Mouse (Mus musculus) midbrain, embryonic 13.5 days (tissue): Measurements from ENCODE around the gene Opn3. TPM values are rescaled to one million over a fixed set of nuclear protein-coding genes. Genes with fewer than 3 reads are reported as not detected.
A peak's percentile ranks its signal among the peaks of the same experiment; 100 is the strongest.

Source experiments
- ATAC-seq: fragments of 200-750 bp; cut with Nextera tagmentation; 2 replicates; pipeline ENCODE4 v1.8.0; 2017; ENCODE audit warnings: mild to moderate bottlenecking, moderate TSS enrichment, moderate library complexity
- H3K27ac ChIP-seq: fragments of 300-500 bp; sonication (generic); 2 replicates; pipeline ENCODE4 v1.5.1; 2015; ENCODE audit warnings: inconsistent platforms, mild to moderate bottlenecking, moderate library complexity
- H3K27me3 ChIP-seq: fragments of 300-500 bp; sonication (generic); 2 replicates; pipeline ENCODE4 v1.6.1; 2015; ENCODE audit warnings: mild to moderate bottlenecking, inconsistent platforms
- H3K36me3 ChIP-seq: fragments of 300-500 bp; sonication (generic); 2 replicates; pipeline ENCODE4 v1.6.1; 2015; ENCODE audit warnings: mild to moderate bottlenecking, inconsistent platforms
- H3K4me1 ChIP-seq: fragments of 300-500 bp; sonication (generic); replicated peaks from 2 replicates; pipeline ENCODE4 v1.6.1; 2015; ENCODE audit warnings: inconsistent platforms
- H3K4me2 ChIP-seq: fragments of 300-500 bp; sonication (generic); replicated peaks from 2 replicates; pipeline ENCODE4 v1.6.1; 2015; ENCODE audit warnings: moderate library complexity, mild to moderate bottlenecking, inconsistent platforms
- H3K4me3 ChIP-seq: fragments of 300-500 bp; sonication (generic); replicated peaks from 2 replicates; pipeline ENCODE4 v1.5.1; 2015; ENCODE audit warnings: mild to moderate bottlenecking, inconsistent platforms
- H3K9ac ChIP-seq: fragments of 300-500 bp; sonication (generic); replicated peaks from 2 replicates; pipeline ENCODE4 v1.6.1; 2015; ENCODE audit warnings: mild to moderate bottlenecking, inconsistent platforms
- H3K9me3 ChIP-seq: fragments of 300-500 bp; sonication (generic); 2 replicates; pipeline ENCODE4 v1.6.1; 2016; ENCODE audit warnings: mild to moderate bottlenecking, inconsistent platforms
- WGBS: fragments of 180-500 bp; shearing (Covaris S2); methylation state at CpG from one replicate; pipeline ENCODE4 v1.1.7; 2015; 5-methylcytosine and 5-hydroxymethylcytosine counted together
- polyA plus RNA-seq: library from polyadenylated mRNA; unstranded; fragments of >200 nt; fragmentation: Nextera tagmentation; extraction: Ambion mirVana; gene quantifications from 2 replicates; pipeline ENCODE4 v1.2.1, GENCODE M21; 2015

Opn3 gene
- polyA plus RNA-seq, 1 experiment from 2014 or later: 6.9 TPM

- Histone ChIP-seq H3K4me3 (no peak overlapping the region), H3K27me3 (no peaks in the 10 kb centered on the region), H3K9ac (no peak overlapping the region), H3K4me2 (no peak overlapping the region), H3K36me3 (no peaks in the 10 kb centered on the region), H3K4me1 (0 out of 2 replicates have a peak, but pooled peaks cover 3% of the 10 kb centered on the region), H3K27ac (no peak overlapping the region), H3K9me3 (no peaks in the 10 kb centered on the region)
- ATAC-seq: no peak
- 80% methylated on average over 5 of the region's 5 CpGs for WGBS
Measured at GRCm38 (mm10) chr1:175643496-175644265, 48.9 kb downstream of the Opn3 start.

GRCm38 (mm10) chr1:175640435-175641150, 52.0 kb downstream of the Opn3 start:
- Histone ChIP-seq H3K9ac (no peak overlapping the region), H3K9me3 (no peaks in the 10 kb centered on the region), H3K27ac (no peak overlapping the region), H3K4me1 (0 out of 2 replicates have a peak, but pooled peaks cover 3% of the 10 kb centered on the region), H3K36me3 (no peaks in the 10 kb centered on the region), H3K4me2 (no peak overlapping the region), H3K27me3 (no peaks in the 10 kb centered on the region), H3K4me3 (no peak overlapping the region)
- WGBS: 84% methylated on average over 6 of the region's 6 CpGs
- ATAC-seq: no peak

GRCm38 (mm10) chr1:175639072-175639471, 53.5 kb downstream of the Opn3 start:
- Histone ChIP-seq H3K4me3 (no peak overlapping the region), H3K27me3 (no peaks in the 10 kb centered on the region), H3K27ac (no peak overlapping the region), H3K9me3 (no peaks in the 10 kb centered on the region), H3K9ac (no peak overlapping the region), H3K4me1 (0 out of 2 replicates have a peak, but pooled peaks cover 3% of the 10 kb centered on the region), H3K4me2 (no peak overlapping the region), H3K36me3 (no peaks in the 10 kb centered on the region)
- ATAC-seq: no peak
- WGBS: 87% methylated on average over 7 of the region's 7 CpGs

GRCm38 (mm10) chr1:175637677-175638076, 54.9 kb downstream of the Opn3 start:
- Histone ChIP-seq H3K4me2 (no peak overlapping the region), H3K4me1 (0 out of 2 replicates have a peak, but pooled peaks cover 3% of the 10 kb centered on the region), H3K27ac (no peak overlapping the region), H3K27me3 (no peaks in the 10 kb centered on the region), H3K4me3 (no peak overlapping the region), H3K36me3 (no peaks in the 10 kb centered on the region), H3K9ac (no peak overlapping the region), H3K9me3 (no peaks in the 10 kb centered on the region)
- 83% methylated on average over 7 of the region's 7 CpGs for WGBS
- ATAC-seq: no peak

GRCm38 (mm10) chr1:175632470-175632869, 60.1 kb downstream of the Opn3 start:
- Histone ChIP-seq H3K9me3 (no peaks in the 10 kb centered on the region), H3K27me3 (no peaks in the 10 kb centered on the region), H3K4me2 (no peak overlapping the region), H3K9ac (no peak overlapping the region), H3K4me3 (no peak overlapping the region), H3K36me3 (no peaks in the 10 kb centered on the region), H3K27ac (no peak overlapping the region), H3K4me1 (no peaks in the 10 kb centered on the region)
- WGBS: 94% methylated on average over 14 of the region's 14 CpGs
- no peak for ATAC-seq

GRCm38 (mm10) chr1:175631721-175632221, 60.8 kb downstream of the Opn3 start:
- Histone ChIP-seq H3K9me3 (no peaks in the 10 kb centered on the region), H3K27ac (no peak overlapping the region), H3K9ac (no peak overlapping the region), H3K4me2 (no peak overlapping the region), H3K4me3 (no peak overlapping the region), H3K36me3 (no peaks in the 10 kb centered on the region), H3K4me1 (no peaks in the 10 kb centered on the region), H3K27me3 (no peaks in the 10 kb centered on the region)
- 83% methylated on average over 10 of the region's 10 CpGs for WGBS
- ATAC-seq: no peak

- no peaks in the 10 kb centered on the region for H3K4me1 ChIP-seq
- 87% methylated on average over 3 of the region's 3 CpGs for WGBS
- H3K9ac ChIP-seq: no peak overlapping the region
- H3K36me3 ChIP-seq: no peaks in the 10 kb centered on the region
- no peak overlapping the region for H3K4me3 ChIP-seq
- no peaks in the 10 kb centered on the region for H3K9me3 ChIP-seq
- H3K27ac ChIP-seq: no peak overlapping the region
- H3K4me2 ChIP-seq: no peak overlapping the region
- no peaks in the 10 kb centered on the region for H3K27me3 ChIP-seq
- no peak for ATAC-seq
Measured at GRCm38 (mm10) chr1:175631080-175631479, 61.5 kb downstream of the Opn3 start.

- 91% methylated on average over 5 of the region's 5 CpGs for WGBS
- H3K36me3 ChIP-seq: no peaks in the 10 kb centered on the region
- no peaks in the 10 kb centered on the region for H3K9me3 ChIP-seq
- no peak overlapping the region for H3K4me2 ChIP-seq
- no peak for ATAC-seq
- no peak overlapping the region for H3K4me3 ChIP-seq
- no peak overlapping the region for H3K27ac ChIP-seq
- no peaks in the 10 kb centered on the region for H3K27me3 ChIP-seq
- H3K4me1 ChIP-seq: no peaks in the 10 kb centered on the region
- no peak overlapping the region for H3K9ac ChIP-seq
Measured at GRCm38 (mm10) chr1:175630345-175630744, 62.2 kb downstream of the Opn3 start.

- H3K4me3 ChIP-seq: no peak overlapping the region
- H3K27me3 ChIP-seq: no peaks in the 10 kb centered on the region
- H3K9me3 ChIP-seq: no peaks in the 10 kb centered on the region
- no peak overlapping the region for H3K4me2 ChIP-seq
- no peak overlapping the region for H3K9ac ChIP-seq
- H3K4me1 ChIP-seq: peaks cover 7% of the 10 kb centered on the region
- H3K27ac ChIP-seq: no peak overlapping the region
- H3K36me3 ChIP-seq: no peaks in the 10 kb centered on the region
- WGBS: 87% methylated on average over 6 of the region's 6 CpGs
- no peak for ATAC-seq
Measured at GRCm38 (mm10) chr1:175629248-175629647, 63.3 kb downstream of the Opn3 start.

- H3K36me3 ChIP-seq: no peaks in the 10 kb centered on the region
- no peaks in the 10 kb centered on the region for H3K27me3 ChIP-seq
- no peaks in the 10 kb centered on the region for H3K9me3 ChIP-seq
- H3K4me2 ChIP-seq: peak overlapping the region; percentile 89
- peak; percentile 27 for ATAC-seq
- peak overlapping the region; percentile 62 for H3K27ac ChIP-seq
- H3K9ac ChIP-seq: peak overlapping the region; percentile 41; the same call in 1 of the 2 replicates
- peak overlapping the region; percentile 84 for H3K4me3 ChIP-seq
- WGBS: 93% methylated on average over 1 of the region's 1 CpGs
- H3K4me1 ChIP-seq: peaks cover 14% of the 10 kb centered on the region
Measured at GRCm38 (mm10) chr1:175625990-175626692, 66.4 kb downstream of the Opn3 start.

- Histone ChIP-seq H3K4me2 (peak within 1 kb of the TSS; percentile 89), H3K4me1 (peaks cover 14% of the 10 kb centered on the region), H3K27ac (peak within 1 kb of the TSS; percentile 87), H3K4me3 (peak within 1 kb of the TSS; percentile 84), H3K9ac (peak within 1 kb of the TSS; percentile 93), H3K9me3 (no peaks in the 10 kb centered on the region), H3K36me3 (no peaks in the 10 kb centered on the region), H3K27me3 (no peaks in the 10 kb centered on the region)
- peak; percentile 100 for ATAC-seq
- whole genome bisulfite sequencing: under 1% methylated on average over 58 of the region's 58 CpGs
Measured at GRCm38 (mm10) chr1:175625257-175625879, 67.2 kb downstream of the Opn3 start, which contains the start of gene Fh1. TSS of gene Fh1 (minus strand) at chr1:175625635.
